Mouse (Mus musculus) cerebellum, adult 2 months (tissue): ENCODE results near the gene Cphx3.
"Not testable (repeated sequence)": the region's sequence is repeated elsewhere in the genome, so short reads cannot be mapped to it uniquely, and the experiment has no call there.

Experiments
- CTCF ChIP-seq: fragments of 200-500 bp; IDR thresholded peaks from 2 replicates; pipeline ENCODE4 v1.5.1; 2011; ENCODE audit warnings: low read depth, mild to moderate bottlenecking, control low read depth, low read length, moderate library complexity, borderline replicate concordance; ENCODE audit not compliant: insufficient read depth
- POLR2A ChIP-seq: fragments of 200-500 bp; IDR thresholded peaks from 2 replicates; pipeline ENCODE4 v1.6.1; 2011; ENCODE audit warnings: low read length, control low read depth, borderline replicate concordance; ENCODE audit not compliant: insufficient read depth

DNA sequence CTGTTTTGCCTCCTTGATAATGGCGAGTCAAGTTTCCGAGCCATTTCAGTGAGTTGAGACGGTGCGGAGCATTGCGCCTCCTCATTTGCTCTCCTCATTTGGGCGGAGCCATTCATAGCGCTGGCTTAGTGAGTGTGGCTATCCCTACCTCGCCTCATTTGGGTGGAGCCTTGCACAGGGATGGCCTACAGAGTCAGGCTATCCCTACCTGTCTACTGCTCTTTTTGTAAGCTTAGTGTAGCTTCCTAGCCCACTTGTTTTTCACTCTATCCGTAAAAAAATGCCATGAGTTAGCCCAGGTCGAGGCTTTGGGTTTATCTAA, 124.8 kb downstream of the Cphx3 start, which contains the start of gene Tmem254b:
- TF ChIP-seq CTCF, POLR2A: not testable (repeated sequence)
